Mouse (Mus musculus) heart, adult 2 months (tissue): ENCODE measurements at regions not wholly inside any gene's neighbourhood (a gene's known extent, or its start where the extent isn't known, plus 50 kb on each side); places are given as distances from the start of the nearest gene placed in this dataset.

ENCODE experiments used
- CTCF ChIP-seq: fragments of 200-600 bp; IDR thresholded peaks from 2 replicates; pipeline ENCODE4 v1.8.1; 2022; ENCODE audit warnings: antibody characterized with exemption, mild to moderate bottlenecking, moderate library complexity
- POLR2A ChIP-seq: fragments of 200-500 bp; IDR thresholded peaks from 2 replicates; pipeline ENCODE4 v1.6.1; 2011; ENCODE audit warnings: mild to moderate bottlenecking, low read depth, low read length, control low read depth; ENCODE audit not compliant: insufficient read depth

- no peak for TF ChIP-seq CTCF
- TF ChIP-seq POLR2A, result no peak
Measured at GRCm38 (mm10) chr3:45670434-45670833, 292.2 kb downstream of the Pcdh10 start.
